Mouse (Mus musculus): ENCODE data around the gene Celsr2.

The Celsr2 gene

DNA sequence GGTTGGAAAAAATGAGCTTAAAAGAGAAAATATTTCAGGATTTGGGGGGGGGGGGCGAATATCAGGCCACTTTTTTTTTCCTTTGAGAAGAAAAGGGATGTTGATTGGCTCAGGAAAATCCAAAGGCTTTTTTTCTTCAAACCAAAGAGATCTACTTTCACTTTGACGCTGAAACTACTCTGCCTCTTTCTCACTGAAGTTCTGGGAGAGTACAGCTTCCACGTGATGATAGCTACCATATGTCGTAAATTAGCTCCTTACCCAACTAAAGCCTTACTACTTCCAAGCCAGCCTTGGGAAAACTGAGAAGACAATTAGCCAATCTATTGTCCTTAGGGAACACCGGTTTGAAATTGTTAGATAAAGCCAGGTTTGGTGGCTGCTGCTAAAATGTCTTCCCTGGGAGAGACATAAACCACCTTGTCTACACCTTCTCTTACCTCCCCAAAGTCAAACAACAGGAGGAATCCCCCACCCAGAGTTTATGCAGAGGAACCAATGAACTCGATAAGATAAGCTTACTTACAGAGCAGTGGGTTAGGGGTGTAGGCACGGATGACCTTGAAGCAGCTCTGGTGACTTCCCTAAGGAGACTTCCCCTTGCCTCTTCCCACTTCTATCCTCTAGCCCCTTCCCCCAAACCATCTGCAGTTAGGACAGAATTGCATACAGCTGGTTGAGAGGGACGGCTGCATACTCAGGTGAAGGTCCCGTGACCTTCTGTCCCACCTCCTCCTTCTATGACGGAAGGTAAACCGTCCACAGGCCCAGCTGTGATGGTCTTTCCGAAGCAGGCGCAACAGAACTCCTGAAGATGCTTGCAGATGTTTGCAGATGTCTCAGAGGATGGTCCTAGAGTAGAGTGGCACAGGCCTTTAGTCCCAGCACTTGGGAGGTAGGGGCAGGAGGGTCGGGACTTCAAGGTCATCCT lies 33.1 kb downstream of the Celsr2 start:
- DNase-seq (ENCODE audit: extremely low spot score, low read depth, low spot score), result no peak

- no peak for DNase-seq (ENCODE audit: extremely low spot score, low read depth, low spot score)
Observed at GRCm38 (mm10) chr3:108380695-108381094, 34.7 kb downstream of the Celsr2 start.

DNA sequence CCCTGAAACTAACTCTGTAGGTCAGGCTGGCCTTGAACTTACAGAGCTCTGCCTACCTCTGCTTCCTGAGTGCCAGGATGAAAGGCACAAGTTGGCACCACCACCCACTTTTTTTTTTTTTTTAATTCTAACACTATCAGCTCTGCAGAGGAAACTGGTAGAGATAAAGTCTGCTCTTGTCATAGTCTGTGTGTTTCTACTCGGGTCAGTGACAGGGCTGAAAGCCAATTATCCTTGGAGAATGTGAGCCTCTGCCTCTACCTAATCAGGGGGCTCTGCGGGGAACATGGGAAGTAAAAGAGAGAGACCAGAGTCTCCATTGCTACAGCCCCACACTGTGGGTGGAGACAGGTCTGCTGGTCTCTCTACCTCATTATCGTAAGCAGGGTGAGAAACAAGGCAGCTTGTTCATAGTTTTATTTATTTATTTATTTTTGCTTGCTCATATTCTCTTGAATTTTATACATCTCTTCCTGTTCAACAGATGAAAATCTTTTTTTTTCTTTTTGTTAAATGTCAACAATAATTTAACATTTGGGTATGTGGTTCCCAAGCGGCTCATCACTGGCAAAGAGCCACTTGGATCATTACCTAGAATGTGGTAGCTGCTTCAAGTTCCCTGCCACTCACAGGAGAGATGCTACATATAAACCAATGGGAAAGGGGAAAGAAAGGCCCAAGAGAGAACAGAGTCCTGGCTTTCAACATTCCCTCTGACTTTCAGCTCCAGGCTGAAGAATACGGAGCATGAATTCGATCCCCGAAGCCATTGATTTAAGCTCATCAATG lies 36.3 kb downstream of the Celsr2 start:
- no peak for DNase-seq (ENCODE audit: extremely low spot score, low read depth, low spot score)

DNA sequence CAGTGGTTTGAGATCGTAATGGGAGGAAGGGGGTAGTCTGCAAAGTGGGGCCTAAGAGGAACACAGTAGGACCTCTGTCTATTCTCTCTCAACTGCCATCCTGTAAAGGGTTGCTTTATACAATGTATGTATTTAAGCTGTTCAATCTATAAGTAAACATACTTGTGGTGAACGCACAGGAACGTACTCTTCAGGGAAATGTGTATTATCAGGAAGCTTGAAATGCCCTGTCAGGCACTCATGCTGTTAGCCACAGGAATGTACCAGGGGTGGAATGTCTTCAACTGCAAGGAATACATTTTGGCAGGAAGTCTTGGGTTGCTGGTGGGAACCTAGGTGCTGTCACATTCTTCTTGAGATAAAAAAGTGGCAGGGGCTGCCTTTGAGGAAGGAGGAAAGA lies 42.7 kb downstream of the Celsr2 start:
- DNase-seq (ENCODE audit: extremely low spot score, low read depth, low spot score), result no peak

DNA sequence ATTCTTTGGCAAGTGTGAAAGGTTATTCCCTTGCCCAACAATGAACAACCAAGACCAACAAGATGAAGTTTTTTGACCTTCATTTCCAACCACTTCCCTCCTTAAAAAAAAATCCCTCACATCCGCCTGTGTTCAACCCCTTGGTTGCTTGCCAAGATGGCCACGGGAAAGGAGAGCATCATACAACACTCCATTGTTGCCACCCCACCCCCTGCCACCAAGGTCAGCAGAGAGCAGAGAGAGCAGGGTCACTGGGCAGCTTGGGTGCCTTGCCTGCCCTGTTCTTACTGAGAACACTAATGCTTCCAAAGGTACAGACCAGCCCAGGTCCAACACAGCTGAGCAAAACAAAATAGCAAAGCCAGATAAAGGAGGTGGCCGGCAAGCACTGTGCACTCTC lies 43.1 kb downstream of the Celsr2 start:
- no peak for DNase-seq (ENCODE audit: extremely low spot score, low read depth, low spot score)

DNA sequence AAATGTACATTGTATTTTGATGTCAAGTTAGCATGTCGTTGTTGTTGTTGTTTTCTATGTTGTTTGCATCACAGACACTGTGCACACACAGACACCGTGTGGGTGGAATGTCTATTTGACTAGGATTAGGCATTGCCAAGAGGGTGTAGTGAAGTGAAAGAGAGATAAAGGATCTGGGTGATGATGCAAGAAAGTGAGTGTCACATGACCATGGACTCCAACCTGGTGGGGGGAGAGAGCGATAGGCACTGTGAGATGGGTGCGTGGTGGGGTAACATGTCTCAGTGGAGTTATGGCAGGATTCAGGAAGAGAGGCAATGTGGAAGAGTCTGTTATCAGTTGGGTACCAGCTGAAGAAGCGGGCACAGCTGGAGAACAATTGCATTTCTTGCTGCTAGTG lies 46.6 kb downstream of the Celsr2 start:
- DNase-seq (ENCODE audit: extremely low spot score, low read depth, low spot score), result no peak

DNA sequence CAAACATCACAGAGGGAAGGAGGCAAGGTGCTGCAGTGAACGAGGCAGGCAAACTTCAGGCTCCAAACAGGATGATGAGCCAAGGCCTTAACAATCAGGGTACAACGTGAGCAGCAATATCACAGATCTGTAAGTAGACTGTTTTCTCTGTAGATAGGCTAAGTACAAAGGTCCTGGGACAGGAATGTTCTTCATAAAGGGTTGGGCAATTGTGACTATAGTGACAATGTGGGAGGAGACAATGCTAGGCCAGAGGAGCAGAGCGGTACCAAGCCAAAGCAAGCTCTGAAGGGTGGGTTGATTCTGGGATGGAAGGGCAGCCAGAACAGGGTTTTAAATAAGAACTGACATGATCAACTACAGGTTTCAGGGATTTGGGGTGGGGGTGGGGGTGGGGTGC lies 47.5 kb downstream of the Celsr2 start:
- no peak for DNase-seq (ENCODE audit: extremely low spot score, low read depth, low spot score)

GRCm38 (mm10) chr3:108367173-108367572 lies 48.2 kb downstream of the Celsr2 start:
- no peak for DNase-seq (ENCODE audit: extremely low spot score, low read depth, low spot score)

DNA sequence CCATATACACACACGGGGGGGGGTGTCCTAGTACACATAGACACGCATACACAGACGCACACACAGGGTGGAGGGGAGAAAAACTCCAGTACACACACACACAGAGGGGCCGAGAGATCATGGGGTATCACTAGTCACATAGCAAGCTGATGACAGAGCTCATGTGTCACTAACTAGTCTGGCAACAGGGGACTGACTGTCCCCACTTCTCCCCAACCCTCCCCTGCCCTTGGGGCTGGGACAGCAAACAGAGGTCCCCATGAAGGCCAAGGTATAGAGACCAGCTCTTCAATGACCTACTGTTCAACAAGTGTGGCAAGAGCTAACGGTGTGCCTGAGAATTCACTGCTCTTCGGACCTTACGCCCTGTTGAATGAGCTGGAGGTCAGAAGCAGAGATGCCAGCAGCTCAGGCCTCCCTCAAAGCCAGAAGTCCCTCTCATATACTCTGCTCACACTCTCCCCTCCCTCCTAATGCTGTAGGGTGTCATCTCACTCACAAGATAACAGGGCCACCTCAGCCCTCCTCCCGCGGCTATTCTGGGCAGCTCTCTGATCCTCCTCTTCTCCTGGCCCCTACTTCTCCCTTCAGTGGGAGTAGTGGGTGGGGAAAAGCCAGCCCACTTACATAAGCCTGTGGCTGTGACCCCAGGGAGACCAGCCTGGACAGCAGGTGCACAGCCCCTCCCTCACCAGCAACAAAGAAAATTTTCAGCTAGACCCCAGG lies 50.9 kb downstream of the Celsr2 start, which contains the start of gene Mybphl:
Gene Mybphl (plus strand): TSS at position 642 of the 726 bp plus-strand sequence.
- no peak for DNase-seq (ENCODE audit: extremely low spot score, low read depth, low spot score)

DNA sequence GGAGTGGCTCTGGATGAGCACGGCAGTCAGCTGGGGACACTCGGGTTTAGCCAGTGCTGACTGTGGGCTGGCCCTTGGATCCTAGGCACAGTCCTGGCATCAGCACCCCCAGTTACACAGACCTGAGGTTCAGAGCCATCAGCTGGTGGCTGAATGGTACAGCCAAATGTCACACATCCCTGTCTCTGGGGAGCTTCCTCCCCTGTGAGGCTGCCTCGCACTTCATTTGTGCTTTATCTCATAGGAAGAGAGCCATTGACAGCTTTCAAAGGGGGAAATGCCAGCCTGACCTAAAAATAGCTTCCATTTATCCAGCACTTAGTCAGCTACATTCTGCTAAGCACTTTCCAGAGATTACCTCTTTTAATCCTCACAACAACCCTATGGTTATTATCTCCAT lies 51.7 kb downstream of the Celsr2 start:
- DNase-seq (ENCODE audit: extremely low spot score, low read depth, low spot score), result no peak

- no peak for DNase-seq (ENCODE audit: extremely low spot score, low read depth, low spot score)
Observed at GRCm38 (mm10) chr3:108360894-108361293, 54.5 kb downstream of the Celsr2 start.

- no peak for DNase-seq (ENCODE audit: extremely low spot score, low read depth, low spot score)
Observed at GRCm38 (mm10) chr3:108358445-108358844, 56.9 kb downstream of the Celsr2 start.

DNA sequence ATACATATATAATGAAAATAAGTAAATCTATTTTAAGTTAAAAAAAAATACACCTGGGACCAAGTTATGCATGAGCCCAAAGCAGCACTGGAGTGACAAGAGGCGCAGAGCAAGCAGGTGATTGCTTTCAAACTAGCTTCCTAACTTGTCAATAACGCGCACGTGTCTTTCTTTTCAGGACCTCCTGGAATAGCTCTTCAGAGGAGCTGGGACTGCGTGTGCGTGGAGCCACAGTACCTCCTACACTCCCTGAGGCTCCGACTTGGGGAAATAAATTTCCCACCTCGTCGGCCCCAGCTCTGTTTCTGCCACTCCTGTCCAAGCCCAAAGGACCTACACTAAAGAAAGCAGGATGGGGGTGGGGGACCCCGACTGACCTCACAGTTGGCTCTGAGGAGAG lies 58.3 kb downstream of the Celsr2 start:
- no peak for DNase-seq (ENCODE audit: extremely low spot score, low read depth, low spot score)

- DNase-seq (ENCODE audit: extremely low spot score, low read depth, low spot score), result no peak
Observed at GRCm38 (mm10) chr3:108355245-108355644, 60.1 kb downstream of the Celsr2 start.

DNA sequence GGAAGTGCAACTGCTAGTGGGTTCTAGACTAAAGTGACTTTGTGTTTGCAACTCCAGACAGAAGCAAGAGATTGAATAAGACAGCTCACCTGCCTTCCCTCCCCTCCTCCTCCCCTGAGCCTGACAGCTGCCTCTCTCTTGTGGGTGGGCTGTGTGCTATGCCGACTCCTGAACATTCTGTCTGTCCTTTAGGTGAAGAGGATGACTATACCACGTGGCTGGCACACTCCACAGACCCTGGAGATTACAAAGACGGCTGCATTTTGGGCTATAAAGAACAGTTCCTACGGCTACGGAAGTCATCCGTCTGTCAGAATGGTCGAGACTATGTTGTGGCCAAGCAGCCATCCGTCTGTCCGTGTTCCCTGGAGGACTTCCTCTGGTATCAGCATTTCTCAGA lies 67.0 kb downstream of the Celsr2 start:
- no peak for DNase-seq (ENCODE audit: extremely low spot score, low read depth, low spot score)

DNA sequence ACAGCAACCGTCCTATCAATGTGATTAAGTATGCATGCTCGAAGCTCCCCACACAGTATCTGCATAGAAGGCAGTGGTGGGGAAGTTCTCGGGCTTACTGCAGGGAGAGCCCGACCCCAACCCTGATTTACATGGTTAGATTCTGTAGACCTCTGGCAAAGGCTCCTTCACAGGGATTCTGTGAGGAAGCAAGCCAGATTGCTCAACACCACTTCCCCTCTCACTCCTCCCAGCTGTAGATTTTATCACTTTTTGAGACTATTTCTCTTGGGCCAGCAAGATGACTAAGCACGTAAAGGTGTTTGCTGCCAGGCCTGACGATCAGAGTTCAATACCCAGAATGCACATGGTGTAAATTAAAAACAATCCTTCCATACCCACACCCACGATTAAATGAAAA lies 69.5 kb downstream of the Celsr2 start:
- DNase-seq (ENCODE audit: extremely low spot score, low read depth, low spot score), result no peak

DNA sequence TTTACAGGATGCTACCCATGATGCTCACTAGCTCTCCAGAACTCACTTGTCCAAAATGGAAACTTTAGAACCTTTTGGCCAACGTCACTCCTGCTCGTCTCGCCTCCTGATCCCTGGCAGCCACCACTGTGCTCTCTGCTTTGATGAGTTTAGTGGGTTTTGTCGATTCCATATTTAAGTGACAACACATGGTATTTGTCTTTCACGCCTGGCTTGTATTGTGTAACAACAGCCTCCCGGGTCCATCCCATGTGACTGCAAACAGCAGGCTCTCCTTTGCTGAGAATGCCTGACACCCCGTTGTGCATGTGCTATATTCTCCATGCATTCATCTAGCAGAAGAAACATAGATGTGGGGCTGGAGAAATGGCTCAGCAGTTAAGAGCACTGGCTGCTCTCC lies 73.2 kb downstream of the Celsr2 start:
- no peak for DNase-seq (ENCODE audit: extremely low spot score, low read depth, low spot score)

DNA sequence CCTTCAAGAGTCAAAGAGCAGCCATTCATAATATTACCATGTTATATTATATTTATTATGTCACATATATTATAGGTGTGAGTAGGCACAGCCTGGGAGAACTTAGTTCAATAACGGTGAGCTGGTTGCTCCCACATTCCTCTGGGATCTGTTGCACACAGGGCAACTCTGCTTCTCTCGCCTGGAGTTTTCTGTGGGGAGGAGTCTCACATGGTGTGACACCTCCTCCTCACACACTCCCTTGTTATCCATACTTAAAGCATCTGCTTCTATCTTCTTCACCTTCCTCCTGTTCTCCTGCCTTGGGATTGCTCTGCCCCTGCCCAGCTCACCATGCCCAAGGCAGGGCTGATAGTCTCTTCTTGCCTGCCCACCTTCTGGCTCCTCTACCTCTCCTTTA lies 74.3 kb downstream of the Celsr2 start:
- no peak for DNase-seq (ENCODE audit: extremely low spot score, low read depth, low spot score)

Data from hindlimb bud, embryonic 11.5 days (tissue).